Mouse (Mus musculus) right cerebral cortex, adult 2 months (tissue): ENCODE data around the gene Uba7.

Source experiments
- DNase-seq, 2 experiments: peaks; one replicate each; pipeline ENCODE4 v3.0.0; 2021 to 2022; ENCODE audit warnings: low spot score in 2 of 2

Gene Uba7

GRCm38 (mm10) chr9:107961881-107962280 lies 13.4 kb upstream of the Uba7 start:
- peak; percentile 74 to 75 for DNase-seq

- DNase-seq, result no peak
Measured at GRCm38 (mm10) chr9:107962916-107963315, 12.4 kb upstream of the Uba7 start.

GRCm38 (mm10) chr9:107963700-107964099 lies 11.6 kb upstream of the Uba7 start:
- peak; percentile 74 to 76 for DNase-seq

- no peak for DNase-seq
Measured at GRCm38 (mm10) chr9:107964681-107965080, 10.6 kb upstream of the Uba7 start.

GRCm38 (mm10) chr9:107966676-107967075 lies 8.6 kb upstream of the Uba7 start:
- no peak for DNase-seq

- no peak for DNase-seq
Measured at GRCm38 (mm10) chr9:107967437-107967836, 7.9 kb upstream of the Uba7 start.

- DNase-seq, result no peak
Measured at GRCm38 (mm10) chr9:107968531-107968930, 6.8 kb upstream of the Uba7 start.

- no peak for DNase-seq
Measured at GRCm38 (mm10) chr9:107970311-107970710, 5.0 kb upstream of the Uba7 start.

- no peak for DNase-seq
Measured at GRCm38 (mm10) chr9:107971690-107972541, 3.4 kb upstream of the Uba7 start.

- no peak for DNase-seq
Measured at GRCm38 (mm10) chr9:107974491-107975171, 674 bp upstream of the Uba7 start.

- DNase-seq, result no peak
Measured at GRCm38 (mm10) chr9:107978815-107979214, 3.5 kb downstream of the Uba7 start.

GRCm38 (mm10) chr9:107981684-107982605 lies 6.6 kb downstream of the Uba7 start:
- peak; percentile 60 to 76 for DNase-seq

GRCm38 (mm10) chr9:107982681-107983346 lies 7.5 kb downstream of the Uba7 start, which contains the start of gene Gm20661:
Gene Gm20661, plus strand, starts transcription at chr9:107983058.
- peak; percentile 26 to 49 for DNase-seq

- peak in 1 of 2 experiments; percentile 30 for DNase-seq
Measured at GRCm38 (mm10) chr9:107983421-107983890, 8.2 kb downstream of the Uba7 start.

- DNase-seq, result no peak
Measured at GRCm38 (mm10) chr9:107984052-107984753, 8.9 kb downstream of the Uba7 start.

- DNase-seq, result no peak
Measured at GRCm38 (mm10) chr9:107984754-107985055, 9.4 kb downstream of the Uba7 start.

GRCm38 (mm10) chr9:107985131-107986119 lies 10.1 kb downstream of the Uba7 start, which contains the start of gene Inka1:
Gene Inka1, minus strand, starts transcription at chr9:107985879.
- peak; percentile 76 to 81 for DNase-seq

- peak; percentile 72 to 80 for DNase-seq
Measured at GRCm38 (mm10) chr9:107986376-107986775, 11.1 kb downstream of the Uba7 start.

GRCm38 (mm10) chr9:107987950-107988349 lies 12.6 kb downstream of the Uba7 start:
- DNase-seq, result no peak
